Mouse (Mus musculus) gastrocnemius, postnatal 4 days (tissue): Measurements from ENCODE around the gene Rfx1. TPM values are rescaled to one million over a fixed set of nuclear protein-coding genes. Genes with fewer than 3 reads are reported as not detected.

ENCODE experiments used
- DNase-seq, 2 experiments: peaks; one replicate each; pipeline ENCODE4 v3.0.0; 2021 to 2022; ENCODE audit warnings: low spot score in 2 of 2, mixed read lengths in 2 of 2
- microRNA-seq: library from miRNA; unstranded; fragments of <30 nt; microRNA quantifications from one replicate; pipeline ENCODE4 v1.2.0, GENCODE M21; 2021
- total RNA-seq, 2 experiments: library from RNA; stranded (reverse); gene quantifications; 2 replicates each; pipeline ENCODE4 v1.2.3; 2021

Rfx1 gene
- total RNA-seq, 2 experiments from 2014 or later, result 10.1 to 11.7 TPM

DNA sequence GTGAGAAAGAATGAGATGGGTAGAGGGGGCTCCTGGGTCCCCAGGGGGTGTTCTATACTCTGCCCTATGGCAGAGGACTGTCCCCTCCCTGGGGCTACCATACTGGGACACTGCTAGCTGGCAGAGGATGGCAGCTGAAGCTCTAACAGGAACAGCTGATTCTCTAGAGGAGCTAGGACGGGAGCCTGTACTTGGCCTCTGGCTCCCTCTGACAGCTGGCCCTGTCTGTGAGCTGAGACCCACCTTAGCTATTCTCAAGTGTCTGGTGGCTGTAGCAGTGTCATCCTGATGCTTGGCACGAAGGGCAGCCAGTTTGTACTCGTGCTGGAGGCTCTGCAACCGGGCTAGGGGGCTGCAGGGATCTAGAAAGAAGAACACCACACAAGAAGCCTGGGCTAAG lies 74.2 kb downstream of the Rfx1 start:
- no peak for DNase-seq

GRCm38 (mm10) chr8:84144636-84145245 lies 78.1 kb downstream of the Rfx1 start:
- no peak for DNase-seq

Small RNA genes lying within 50 kb of the gene (microRNA-seq; reads per million reads assigned to microRNA genes)
- gene Mir709, result not detected

Other genes with a start within 250 kb of the Rfx1 start
- 10 to 100 TPM; 33.6 to 37.6 TPM for gene Adgrl1, start 166.7 kb upstream of the Rfx1 start, total RNA-seq
- gene Gm10644, start 111.6 kb upstream of the Rfx1 start, total RNA-seq, result under 1 TPM; 0.22 to 0.23 TPM
- 10 to 100 TPM; 14.9 to 17.2 TPM for gene Asf1b, start 111.3 kb upstream of the Rfx1 start, total RNA-seq
- gene Prkaca, start 93.8 kb upstream of the Rfx1 start, total RNA-seq, result 100 to 1,000 TPM; 837 to 892 TPM
- 10 to 100 TPM; 40.7 to 44.4 TPM for gene Samd1, start 69.2 kb upstream of the Rfx1 start, total RNA-seq
- gene 1700067K01Rik, start 65.3 kb upstream of the Rfx1 start, total RNA-seq, result under 1 TPM in 1 of 2 experiments, not detected in 1; 0.44 TPM
- gene 2210011C24Rik, start 54.7 kb upstream of the Rfx1 start, total RNA-seq, result 1 to 10 TPM in 1 of 2 experiments, under 1 TPM in 1; 0.65 to 1.2 TPM
- gene Palm3, start 45.4 kb upstream of the Rfx1 start, total RNA-seq, result 1 to 10 TPM; 1.1 to 2.2 TPM
- gene Il27ra, start 24.2 kb upstream of the Rfx1 start, total RNA-seq, result 1 to 10 TPM in 1 of 2 experiments, under 1 TPM in 1; 0.93 to 1.4 TPM
- not detected for gene Rln3, start 21.8 kb upstream of the Rfx1 start, total RNA-seq
- gene Gm10643, start 1.7 kb upstream of the Rfx1 start, total RNA-seq, result 1 to 10 TPM; 2.5 to 3.2 TPM
- gene Dcaf15, start 37.9 kb downstream of the Rfx1 start, total RNA-seq, result 10 to 100 TPM; 15.6 to 17.5 TPM
- gene Podnl1, start 59.2 kb downstream of the Rfx1 start, total RNA-seq, result not detected
- gene Cc2d1a, start 81.1 kb downstream of the Rfx1 start, total RNA-seq, result 10 to 100 TPM; 18.2 to 21.8 TPM
- 1 to 10 TPM; 1.4 to 1.9 TPM for gene 4930432K21Rik, start 81.2 kb downstream of the Rfx1 start, total RNA-seq
- 1 to 10 TPM; 2.5 to 3.3 TPM for gene Nanos3, start 118.4 kb downstream of the Rfx1 start, total RNA-seq
- gene Zswim4, start 170.2 kb downstream of the Rfx1 start, total RNA-seq, result 1 to 10 TPM; 9.5 to 9.8 TPM
- gene D8Ertd738e, start 182.9 kb downstream of the Rfx1 start, total RNA-seq, result 100 to 1,000 TPM; 197 to 218 TPM
- gene Mri1, start 190.5 kb downstream of the Rfx1 start, total RNA-seq, result 10 to 100 TPM; 18.8 to 27.0 TPM
- gene Ccdc130, start 203.5 kb downstream of the Rfx1 start, total RNA-seq, result 10 to 100 TPM; 11.2 to 15.1 TPM